Mouse (Mus musculus): Measurements from ENCODE around the gene Fam169b.

GRCm38 (mm10) chr7:68306756-68307155 lies 33.1 kb downstream of the Fam169b start:
- TF ChIP-seq CTCF (IDR thresholded peaks at IDR 0.05; ENCODE audit: insufficient read depth, low read depth, low read length) = no peak
- no peak for TF ChIP-seq POLR2A (IDR thresholded peaks at IDR 0.05; ENCODE audit: insufficient read depth, low read depth, low read length)

Measured in olfactory bulb, adult 2 months (tissue).